Mouse (Mus musculus): ENCODE measurements around the gene Htr1a.

Htr1a gene

DNA sequence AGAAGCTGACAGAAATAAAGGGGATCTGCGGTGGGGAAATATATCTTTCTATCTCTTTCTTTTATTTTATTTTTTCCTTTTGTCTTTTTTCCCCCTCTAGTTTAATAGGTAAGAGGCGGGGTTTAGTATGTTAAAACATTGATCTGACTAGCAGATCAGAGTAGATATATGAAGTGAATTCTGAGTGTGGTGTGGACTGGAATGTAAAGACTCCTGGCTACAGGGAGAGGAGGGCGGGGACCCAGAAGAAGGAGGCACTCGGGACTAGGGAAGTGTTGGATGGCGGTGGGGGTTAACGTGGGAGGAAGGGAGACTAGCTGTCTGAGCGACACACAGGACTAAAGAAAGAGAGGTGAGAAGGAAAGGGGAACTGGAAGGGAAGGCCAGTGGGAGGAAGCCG is at the start of gene Htr1a:
Gene Htr1a, plus strand, starts transcription at position 301 of the 400 bp plus-strand sequence.
- no peak for DNase-seq

DNA sequence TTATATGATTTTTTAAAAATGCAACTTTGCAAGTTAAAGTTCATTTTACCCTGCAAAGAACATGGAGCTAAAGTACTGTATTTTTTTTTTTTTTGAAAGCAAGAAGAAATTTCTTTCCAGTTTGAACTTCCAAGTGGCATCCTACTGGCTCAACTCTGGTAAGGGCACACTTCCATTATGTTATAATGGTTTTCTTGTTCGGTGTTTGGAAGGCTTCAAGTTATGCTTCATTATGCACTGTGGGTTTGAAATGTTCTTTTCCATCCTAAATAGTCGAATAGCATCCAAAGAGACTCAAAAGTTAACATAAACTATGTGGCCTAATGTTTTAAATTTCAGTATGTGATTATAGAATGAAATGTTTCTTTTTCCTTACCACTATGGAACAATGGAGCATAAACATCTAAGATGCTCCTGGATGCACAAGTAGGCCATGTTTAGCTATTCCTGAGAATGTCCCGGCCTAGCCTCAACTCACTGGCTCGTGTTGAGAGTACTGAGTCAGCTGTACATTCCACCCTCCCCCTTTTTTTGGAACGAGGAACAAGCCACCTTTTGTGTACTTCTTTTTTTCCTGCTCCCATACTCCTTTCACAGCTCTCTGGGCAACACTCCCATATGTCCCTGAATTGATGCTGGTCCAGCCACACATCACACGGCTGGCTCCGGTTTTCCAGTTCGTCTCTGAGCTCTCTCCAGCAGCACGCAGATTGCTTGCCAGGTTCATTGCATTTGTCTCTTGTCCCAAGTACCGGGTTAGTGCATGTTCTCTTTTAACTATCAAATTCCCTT is 31.7 kb upstream of the Htr1a start:
- no peak for DNase-seq

DNA sequence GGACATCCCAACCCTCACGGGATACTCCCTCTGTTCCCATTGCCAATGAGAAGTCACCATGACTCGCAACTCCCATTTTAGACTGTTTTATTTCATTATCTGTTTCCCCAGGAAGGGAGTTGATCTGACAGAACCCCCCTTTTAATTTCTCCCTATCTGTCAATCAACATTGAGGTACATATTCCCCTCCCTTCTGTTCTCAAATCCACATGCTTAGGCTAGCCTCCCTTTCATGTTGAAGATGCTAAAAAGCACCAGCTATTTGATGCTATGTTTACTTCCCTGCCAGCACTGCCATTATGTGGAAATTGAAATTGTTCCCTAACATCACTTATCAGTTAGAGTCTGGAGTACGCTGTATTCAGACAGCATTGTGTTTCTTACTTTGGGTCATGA is 31.1 kb upstream of the Htr1a start:
- DNase-seq: no peak

DNA sequence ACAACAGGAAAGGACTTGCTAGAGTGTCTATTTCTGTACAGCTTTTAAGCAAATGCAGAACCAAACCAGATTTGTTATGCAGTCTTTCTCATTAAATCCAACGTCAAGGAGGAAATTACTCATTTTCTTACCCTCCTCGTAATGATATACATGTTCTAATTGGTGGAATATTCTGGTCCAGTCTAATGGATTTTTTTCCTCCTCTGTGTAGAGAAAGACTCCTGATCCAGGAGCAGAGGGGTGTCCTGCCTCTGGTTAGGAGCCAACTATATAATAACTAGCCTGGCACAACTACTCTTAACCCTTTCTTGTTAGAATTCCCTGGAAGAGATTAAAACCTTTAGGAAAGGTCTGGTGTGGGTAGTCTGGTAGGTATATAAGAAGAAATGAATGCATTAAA is 10.3 kb upstream of the Htr1a start:
- DNase-seq: no peak

DNA sequence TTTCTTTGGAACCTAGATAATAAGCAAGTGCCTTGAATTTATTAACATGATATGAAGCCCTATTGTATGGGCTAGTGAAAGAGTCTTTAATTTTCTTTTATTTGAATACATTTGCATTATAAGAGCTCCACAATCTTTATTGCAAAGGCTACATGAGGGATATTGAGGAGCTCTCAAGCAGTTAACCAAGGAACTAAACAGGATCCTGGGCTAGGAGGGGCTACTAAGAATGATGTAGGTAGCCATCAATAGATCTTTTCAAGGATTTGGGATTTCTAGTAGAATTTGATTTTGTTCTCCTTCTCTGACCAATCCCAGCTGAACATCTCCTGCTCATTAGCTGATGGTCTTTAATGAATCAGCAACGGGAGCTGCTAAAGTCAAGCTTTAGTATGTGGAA is 9.8 kb upstream of the Htr1a start:
- no peak for DNase-seq

DNA sequence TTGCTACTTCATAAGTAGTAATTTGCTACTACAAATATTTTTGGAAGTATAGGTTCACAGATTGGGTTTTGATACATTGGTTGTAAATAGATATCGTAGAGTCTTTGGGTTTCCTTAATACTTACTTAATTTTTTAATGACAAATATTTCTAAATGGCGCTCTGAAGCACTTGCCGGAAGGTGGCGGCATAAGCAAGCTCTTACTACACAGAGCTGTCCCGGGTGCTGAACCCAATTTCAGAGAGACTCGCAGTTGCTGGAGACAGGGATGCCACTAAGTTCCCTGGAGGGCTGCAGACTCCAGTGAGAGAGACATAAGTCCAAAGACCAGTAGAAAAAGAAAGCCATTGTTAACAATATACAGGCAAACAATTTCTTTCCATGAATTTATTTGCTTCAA is 863 bp upstream of the Htr1a start:
- peak in 1 of 2 experiments; percentile 3 for DNase-seq

DNA sequence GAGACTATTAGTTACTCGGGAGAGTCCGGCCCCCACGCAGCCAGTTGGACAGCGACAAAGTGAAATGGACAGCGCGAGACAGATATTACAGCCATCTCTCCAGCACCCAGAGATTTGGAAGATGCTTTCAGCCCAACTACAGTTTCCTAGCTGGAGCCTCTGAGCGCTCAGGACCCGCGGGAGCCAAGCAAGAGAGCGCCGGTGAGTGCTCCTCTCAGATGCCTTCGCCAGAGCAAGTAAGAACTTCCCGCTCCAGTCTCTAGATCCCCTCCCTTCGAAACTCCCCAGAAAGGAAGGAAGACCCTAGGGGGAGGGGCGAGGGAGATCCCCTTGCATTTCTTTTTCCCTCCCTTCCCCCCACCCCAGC is 415 bp downstream of the Htr1a start:
- DNase-seq: no peak

DNA sequence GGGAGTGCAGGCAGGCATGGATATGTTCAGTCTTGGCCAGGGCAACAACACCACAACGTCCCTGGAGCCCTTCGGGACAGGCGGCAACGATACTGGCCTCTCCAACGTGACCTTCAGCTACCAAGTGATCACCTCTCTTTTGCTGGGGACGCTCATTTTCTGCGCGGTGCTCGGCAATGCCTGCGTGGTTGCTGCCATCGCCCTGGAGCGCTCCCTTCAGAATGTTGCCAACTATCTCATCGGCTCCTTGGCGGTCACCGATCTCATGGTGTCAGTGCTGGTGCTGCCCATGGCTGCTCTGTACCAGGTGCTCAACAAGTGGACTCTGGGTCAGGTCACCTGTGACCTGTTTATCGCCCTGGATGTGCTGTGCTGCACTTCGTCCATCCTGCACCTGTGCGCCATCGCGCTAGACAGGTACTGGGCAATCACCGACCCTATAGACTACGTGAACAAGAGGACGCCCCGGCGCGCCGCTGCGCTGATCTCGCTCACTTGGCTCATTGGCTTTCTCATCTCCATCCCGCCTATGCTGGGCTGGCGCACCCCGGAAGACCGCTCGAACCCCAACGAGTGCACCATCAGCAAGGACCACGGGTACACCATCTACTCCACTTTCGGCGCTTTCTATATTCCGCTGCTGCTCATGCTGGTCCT is 927 bp downstream of the Htr1a start:
- DNase-seq: no peak

DNA sequence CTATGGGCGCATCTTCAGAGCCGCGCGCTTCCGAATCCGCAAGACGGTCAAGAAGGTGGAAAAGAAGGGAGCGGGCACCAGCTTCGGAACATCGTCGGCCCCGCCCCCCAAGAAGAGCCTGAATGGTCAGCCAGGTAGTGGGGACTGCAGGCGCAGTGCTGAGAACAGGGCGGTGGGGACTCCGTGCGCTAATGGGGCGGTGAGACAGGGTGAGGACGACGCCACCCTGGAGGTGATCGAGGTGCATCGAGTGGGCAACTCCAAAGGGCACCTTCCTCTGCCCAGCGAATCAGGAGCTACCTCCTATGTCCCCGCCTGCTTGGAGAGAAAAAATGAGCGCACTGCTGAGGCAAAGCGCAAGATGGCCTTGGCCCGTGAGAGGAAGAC is 1.4 kb downstream of the Htr1a start:
- DNase-seq: no peak

DNA sequence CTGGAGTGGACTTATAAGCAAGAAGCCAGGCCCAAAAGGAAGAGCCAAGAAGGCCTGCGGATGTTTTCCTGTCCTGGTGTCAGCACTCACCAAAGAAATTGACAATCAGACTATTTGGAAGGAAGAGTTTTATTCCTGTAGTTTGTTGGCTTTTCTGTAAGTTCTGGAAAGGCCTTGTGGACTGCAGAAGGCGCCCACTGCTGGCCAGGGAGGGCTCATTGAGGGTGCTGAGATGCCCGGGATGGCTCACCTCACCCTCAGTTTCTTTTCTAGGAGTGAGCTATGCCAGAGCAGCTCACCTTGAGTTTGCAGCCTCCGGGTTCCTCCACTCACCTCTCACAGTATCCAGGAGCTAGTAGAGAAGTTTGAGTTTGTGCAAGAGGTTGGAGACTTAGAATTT is 2.8 kb downstream of the Htr1a start:
- no peak for DNase-seq

DNA sequence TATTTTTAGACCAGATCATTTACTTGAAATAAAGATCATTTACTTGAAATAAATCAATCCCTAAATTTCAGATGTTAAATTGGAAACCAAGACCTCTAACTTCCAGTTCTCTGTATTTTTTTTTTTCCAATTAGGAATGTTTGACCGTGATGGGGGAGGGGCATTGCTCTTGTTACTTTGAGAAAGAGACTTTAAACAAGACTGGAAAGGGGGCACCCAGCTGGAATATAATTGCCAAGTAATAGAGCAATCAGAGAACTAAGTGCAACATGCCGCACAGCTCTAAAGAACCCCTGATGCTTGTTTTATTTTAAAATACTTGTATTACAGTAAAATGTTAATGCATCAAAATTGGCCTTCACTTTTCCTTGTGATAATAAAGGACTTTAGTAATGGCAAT is 4.3 kb downstream of the Htr1a start:
- DNase-seq: no peak

DNA sequence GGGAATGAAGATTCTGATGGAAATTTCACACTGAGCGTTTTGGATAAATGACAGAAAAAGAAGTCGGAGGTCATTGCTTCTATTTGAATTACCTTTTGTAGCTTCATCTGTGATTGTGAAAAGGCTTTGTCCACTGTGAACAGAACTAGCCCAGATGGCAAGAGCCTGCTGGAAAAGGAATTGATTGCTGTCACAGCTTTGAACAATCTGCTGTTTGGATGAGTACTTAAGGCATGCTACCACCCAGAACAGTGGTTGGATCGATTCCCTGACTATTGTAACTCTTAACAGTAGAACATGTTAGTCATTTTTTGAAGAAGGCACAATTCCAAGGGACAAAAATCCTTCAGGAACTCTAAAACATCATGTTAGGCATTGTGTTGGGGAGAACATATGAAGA is 8.1 kb downstream of the Htr1a start:
- DNase-seq: no peak
